ENCODE assay signal across 7 mouse cellular contexts in genomic region chr10:56106333-56106995, GRCm38 (mm10). TPM values are rescaled to one million over a fixed set of nuclear protein-coding genes. Genes with fewer than 3 reads are reported as not detected.
A peak's percentile ranks its signal among the peaks of the same experiment; 100 is the strongest.
DNase-seq lines count a peak whose midpoint lies in the region; ATAC-seq and TF ChIP-seq lines count a peak whose summit lies in the region.

Gene Msl3l2, plus strand, starts transcription at chr10:56106917.

- DNase-seq in embryonic facial prominence, embryonic 14.5 days (ENCODE audit: low spot score), result peak; percentile 91
- peak; percentile 93 for DNase-seq in heart, adult 8-10 months (ENCODE audit: low spot score)
- DNase-seq in kidney, adult 8-10 months, result peak; percentile 86 to 87
- peak; percentile 77 for DNase-seq in midbrain, embryonic 14.5 days
- peak; percentile 63 to 80 for DNase-seq in spleen, adult 18-20 months

- ATAC-seq in embryonic facial prominence, embryonic 14.5 days (ENCODE audit: low read depth), result peak; percentile 86
- ATAC-seq in limb, embryonic 12.5 days (ENCODE audit: insufficient number of reproducible peaks, insufficient read depth, low FRiP score, low TSS enrichment, low read depth), result peak; percentile 73
- ATAC-seq in midbrain, embryonic 14.5 days (ENCODE audit: low FRiP score, low TSS enrichment), result peak; percentile 43; the same call in 1 of the 2 replicates

- H3K4me2 ChIP-seq in embryonic facial prominence, embryonic 14.5 days (ENCODE audit: low read depth, low read length), result peak within 1 kb of the TSS; percentile 41
- peak within 1 kb of the TSS; percentile 48 for H3K4me2 ChIP-seq in limb, embryonic 12.5 days
- peak within 1 kb of the TSS; percentile 15 for H3K4me2 ChIP-seq in midbrain, embryonic 14.5 days (ENCODE audit: low read length)

- no peaks in the 10 kb centered on the region for H3K9me3 ChIP-seq in embryonic facial prominence, embryonic 14.5 days (ENCODE audit: control insufficient read depth, low read length)
- H3K9me3 ChIP-seq in limb, embryonic 12.5 days, result no peaks in the 10 kb centered on the region
- H3K9me3 ChIP-seq in midbrain, embryonic 14.5 days (ENCODE audit: control insufficient read depth, low read length), result no peaks in the 10 kb centered on the region

- WGBS in embryonic facial prominence, embryonic 14.5 days, result 26% methylated on average over 18 of the region's 18 CpGs
- 25% methylated on average over 18 of the region's 18 CpGs for WGBS in limb, embryonic 12.5 days
- WGBS in midbrain, embryonic 14.5 days, result 28% methylated on average over 18 of the region's 18 CpGs

- H3K9ac ChIP-seq in embryonic facial prominence, embryonic 14.5 days (ENCODE audit: low read depth, low read length), result peak within 1 kb of the TSS; percentile 53
- H3K9ac ChIP-seq in limb, embryonic 12.5 days (replicated peaks), result peak within 1 kb of the TSS; percentile 31; the same call in 1 of the 2 replicates
- H3K9ac ChIP-seq in midbrain, embryonic 14.5 days (replicated peaks; ENCODE audit: low read length), result no peak within 1 kb of the TSS

- no peaks in the 10 kb centered on the region for H3K27me3 ChIP-seq in embryonic facial prominence, embryonic 14.5 days (replicated peaks; ENCODE audit: control insufficient read depth, insufficient read depth, low read length)
- no peaks in the 10 kb centered on the region for H3K27me3 ChIP-seq in limb, embryonic 12.5 days
- H3K27me3 ChIP-seq in midbrain, embryonic 14.5 days (ENCODE audit: control insufficient read depth, insufficient read depth, low read length), result no peaks in the 10 kb centered on the region

- peaks cover 4% of the 10 kb centered on the region for H3K4me1 ChIP-seq in bone marrow macrophage, adult 2 months (ENCODE audit: control insufficient read depth, insufficient read depth, low read length)
- H3K4me1 ChIP-seq in embryonic facial prominence, embryonic 14.5 days (ENCODE audit: control insufficient read depth, insufficient read depth, low read length), result no peaks in the 10 kb centered on the region
- peaks cover 10% of the 10 kb centered on the region for H3K4me1 ChIP-seq in limb, embryonic 12.5 days (replicated peaks)
- H3K4me1 ChIP-seq in midbrain, embryonic 14.5 days (ENCODE audit: control insufficient read depth, insufficient read depth, low read length), result no peaks in the 10 kb centered on the region

- H3K36me3 ChIP-seq in embryonic facial prominence, embryonic 14.5 days (ENCODE audit: control insufficient read depth, insufficient read depth, low read length), result no peaks in the 10 kb centered on the region
- H3K36me3 ChIP-seq in limb, embryonic 12.5 days, result no peaks in the 10 kb centered on the region
- H3K36me3 ChIP-seq in midbrain, embryonic 14.5 days (ENCODE audit: control insufficient read depth, insufficient read depth, low read length), result no peaks in the 10 kb centered on the region

- no peak within 1 kb of the TSS for H3K27ac ChIP-seq in bone marrow macrophage, adult 2 months (ENCODE audit: insufficient read depth, low read depth, low read length)
- H3K27ac ChIP-seq in embryonic facial prominence, embryonic 14.5 days (replicated peaks; ENCODE audit: low read depth, low read length), result no peak within 1 kb of the TSS
- H3K27ac ChIP-seq in limb, embryonic 12.5 days, result no peak within 1 kb of the TSS
- H3K27ac ChIP-seq in midbrain, embryonic 14.5 days (replicated peaks; ENCODE audit: low read depth, low read length), result no peak within 1 kb of the TSS

- TF ChIP-seq POLR2A in bone marrow macrophage, adult 2 months (IDR thresholded peaks at IDR 0.05; ENCODE audit: borderline replicate concordance, low read depth, low read length), result no peak

- peak within 1 kb of the TSS; percentile 60 for H3K4me3 ChIP-seq in bone marrow macrophage, adult 2 months (ENCODE audit: insufficient read depth, low read length)
- H3K4me3 ChIP-seq in embryonic facial prominence, embryonic 14.5 days (ENCODE audit: low read depth, low read length), result peak within 1 kb of the TSS; percentile 26
- H3K4me3 ChIP-seq in limb, embryonic 12.5 days (replicated peaks), result peak within 1 kb of the TSS; percentile 26
- H3K4me3 ChIP-seq in midbrain, embryonic 14.5 days (replicated peaks; ENCODE audit: low read depth, low read length), result 0 out of 2 replicates have a peak within 1 kb of the TSS, but pooled peaks have one; percentile 7

- TF ChIP-seq CTCF in bone marrow macrophage, adult 2 months (IDR thresholded peaks at IDR 0.05; ENCODE audit: low read depth, low read length), result peak; percentile 52; the same call in 1 of the 2 replicates

RNA-seq across cellular contexts. Expression of gene Msl3l2, which starts in this region (rescaled TPM):
- polyA plus RNA-seq in bone marrow macrophage, adult 2 months (2012; ENCODE audit: insufficient read depth, insufficient read length, missing spikeins), result 2.9 and 3.2 TPM in 2 replicates
- polyA plus RNA-seq in embryonic facial prominence, embryonic 14.5 days (2014; fragmentation: Nextera tagmentation; extraction: Ambion mirVana), result 6.1 and 7.7 TPM in 2 replicates
- total RNA-seq in heart, adult 8-10 months (2022), result 1 to 10 TPM; 2.2 to 4.5 (median 2.8) TPM
- 11.2 and 12.2 TPM in 2 replicates for polyA plus RNA-seq in limb, embryonic 12.5 days (2016; fragmentation: Nextera tagmentation; extraction: Ambion mirVana)
- polyA plus RNA-seq in midbrain, embryonic 14.5 days (2014; fragmentation: Nextera tagmentation; extraction: Ambion mirVana), result 12.2 and 13.0 TPM in 2 replicates

Comparison
In these comparisons a context has a peak if more than half of its experiments do, and no peak if none do; other contexts are left out.
1. H3K4me3 ChIP-seq: peak in every context shown above with its lines; median percentile 60 in bone marrow macrophage, adult 2 months; 26 in embryonic facial prominence, embryonic 14.5 days; 26 in limb, embryonic 12.5 days; 7 in midbrain, embryonic 14.5 days.